Mouse (Mus musculus): Measurements from ENCODE around the gene Mob4.

DNA sequence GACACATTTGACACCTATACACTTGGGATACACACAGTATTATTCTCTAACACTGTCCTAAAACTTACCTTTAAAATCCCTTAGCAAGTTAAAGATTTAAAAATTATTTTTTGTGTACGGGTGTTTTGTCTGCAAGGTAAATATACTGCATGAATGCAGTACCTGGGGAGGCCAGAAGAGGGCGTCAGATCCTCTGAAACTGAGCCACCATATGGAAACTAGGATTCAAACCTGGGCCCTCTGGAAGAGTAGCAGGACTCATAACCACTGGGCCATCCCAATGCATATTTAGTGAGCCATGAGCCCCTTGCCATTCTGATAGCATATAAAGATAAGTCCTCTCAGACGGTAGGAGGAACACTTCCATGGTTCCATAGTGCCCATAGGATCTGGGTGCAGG is 61.8 kb downstream of the Mob4 start:
- TF ChIP-seq POLR2A (IDR thresholded peaks at IDR 0.05; ENCODE audit: borderline replicate concordance, control insufficient read depth, low read depth, low read length) (no peak), CTCF (IDR thresholded peaks at IDR 0.05; ENCODE audit: control insufficient read depth, insufficient read depth, low read length) (peak; percentile 40)

All from bone marrow, adult 2 months (tissue).